Mouse (Mus musculus): ENCODE data around the gene Parva. TPM values are rescaled to one million over a fixed set of nuclear protein-coding genes. Genes with fewer than 3 reads are reported as not detected.
A peak's percentile ranks its signal among the peaks of the same experiment; 100 is the strongest.

Parva gene
- polyA plus RNA-seq, 1 experiment from 2014 or later: 24.6 TPM

DNA sequence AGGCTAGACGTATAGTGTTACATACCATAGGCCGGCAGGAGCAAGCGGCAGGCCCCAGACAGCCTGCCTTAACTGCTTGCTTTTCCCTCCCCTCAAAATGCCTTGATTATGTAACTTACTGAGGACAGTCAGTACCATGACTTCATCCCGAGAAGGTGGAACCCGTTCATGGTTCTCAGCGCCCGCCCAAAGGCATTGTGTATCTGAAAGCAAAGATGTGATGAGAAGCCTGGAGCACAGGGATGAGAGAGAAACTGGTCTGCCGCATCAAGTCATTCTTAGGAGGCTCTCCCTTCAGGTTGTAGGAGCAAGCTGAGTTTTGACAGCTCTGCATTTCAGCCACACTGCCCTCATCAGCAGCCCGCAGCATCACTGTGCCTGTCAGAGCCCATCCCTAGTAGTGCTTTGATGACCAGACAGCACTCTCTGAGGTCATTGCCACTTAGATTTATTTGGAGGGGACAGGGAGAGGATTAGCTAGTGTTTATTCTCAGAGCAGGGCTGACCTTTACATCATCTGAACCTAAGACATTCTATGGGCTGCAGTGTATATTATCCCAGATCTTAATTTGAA lies 45.5 kb downstream of the Parva start:
- Histone ChIP-seq H3K9ac (replicated peaks; ENCODE audit: low read length) (no peak overlapping the region), H3K4me3 (replicated peaks; ENCODE audit: low read depth, low read length) (no peak overlapping the region), H3K9me3 (ENCODE audit: control insufficient read depth, low read length) (no peaks in the 10 kb centered on the region), H3K36me3 (ENCODE audit: control insufficient read depth, insufficient read depth, low read length) (no peaks in the 10 kb centered on the region), H3K4me2 (ENCODE audit: low read length) (no peak overlapping the region), H3K4me1 (ENCODE audit: control insufficient read depth, insufficient read depth, low read length) (peaks cover 4% of the 10 kb centered on the region), H3K27me3 (ENCODE audit: control insufficient read depth, insufficient read depth, low read length) (no peaks in the 10 kb centered on the region), H3K27ac (replicated peaks; ENCODE audit: low read depth, low read length) (no peak overlapping the region)
- no peak for ATAC-seq (ENCODE audit: low FRiP score, low TSS enrichment)
- 60% methylated on average over 9 of the region's 9 CpGs for WGBS
- peak; percentile 26 for DNase-seq

DNA sequence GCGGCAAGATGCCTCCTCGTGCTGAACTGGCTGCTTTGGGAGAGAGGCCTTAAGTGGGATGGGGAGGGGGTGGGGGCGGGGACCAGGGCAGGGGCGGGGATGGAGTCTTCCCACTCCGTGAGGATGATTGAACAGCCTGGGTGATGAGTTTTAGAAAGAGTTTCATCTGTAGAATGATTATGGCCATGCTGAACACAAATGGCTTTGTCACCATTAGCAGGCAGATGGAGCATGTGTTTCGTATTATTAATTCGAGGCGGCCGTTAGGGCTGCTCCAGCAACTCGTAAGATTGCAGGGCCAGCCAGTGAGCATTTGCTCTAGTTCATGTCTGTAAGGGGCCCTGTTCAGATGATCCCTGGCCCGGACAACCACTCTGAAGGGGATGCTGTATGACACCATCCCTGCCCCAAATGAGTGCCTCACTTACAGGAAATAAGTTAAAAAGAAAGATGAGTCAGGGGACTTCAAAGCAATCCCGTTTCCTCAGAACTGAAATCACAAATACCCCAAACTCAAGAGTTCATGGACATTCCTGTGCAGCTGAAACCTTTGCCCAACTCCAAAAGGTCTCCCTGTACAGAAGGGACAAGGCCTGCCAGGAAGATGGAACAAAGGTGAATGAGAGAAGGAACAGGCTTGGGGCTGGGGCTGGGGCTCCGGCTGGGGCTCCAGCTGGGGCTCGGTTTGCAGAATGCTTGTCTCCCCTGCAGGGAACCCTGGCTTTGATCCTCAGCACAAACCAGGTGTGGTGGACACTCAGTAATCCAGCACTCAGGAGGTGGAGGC lies 46.5 kb downstream of the Parva start:
- Histone ChIP-seq H3K9me3 (ENCODE audit: control insufficient read depth, low read length) (no peaks in the 10 kb centered on the region), H3K4me2 (ENCODE audit: low read length) (no peak overlapping the region), H3K27ac (replicated peaks; ENCODE audit: low read depth, low read length) (no peak overlapping the region), H3K36me3 (ENCODE audit: control insufficient read depth, insufficient read depth, low read length) (no peaks in the 10 kb centered on the region), H3K27me3 (ENCODE audit: control insufficient read depth, insufficient read depth, low read length) (no peaks in the 10 kb centered on the region), H3K9ac (replicated peaks; ENCODE audit: low read length) (no peak overlapping the region), H3K4me1 (ENCODE audit: control insufficient read depth, insufficient read depth, low read length) (peaks cover 4% of the 10 kb centered on the region), H3K4me3 (replicated peaks; ENCODE audit: low read depth, low read length) (no peak overlapping the region)
- ATAC-seq (ENCODE audit: low FRiP score, low TSS enrichment) (no peak), DNase-seq (peak; percentile 62)
- WGBS: 24% methylated on average over 14 of the region's 14 CpGs

DNA sequence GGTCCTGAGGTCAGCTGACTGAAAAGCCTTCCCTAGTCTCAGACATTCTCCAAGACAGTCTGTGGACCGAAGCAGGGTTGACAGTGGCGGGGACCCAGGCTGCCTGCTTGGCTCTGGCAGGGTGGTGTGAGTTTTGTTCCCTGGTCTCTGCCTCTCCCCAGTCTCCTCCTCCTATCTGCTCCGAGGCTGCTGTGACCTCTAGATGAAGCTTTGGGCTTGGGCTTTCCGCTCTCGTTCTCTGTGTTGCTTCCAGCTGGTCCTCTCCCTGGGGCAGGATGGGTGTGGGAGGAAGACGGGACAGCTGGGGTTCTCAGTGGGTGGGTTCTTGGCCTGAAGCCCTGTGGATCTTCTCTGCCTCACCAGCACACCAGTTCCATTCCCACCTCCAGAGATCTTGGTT lies 51.8 kb downstream of the Parva start:
- no peak for ATAC-seq (ENCODE audit: low FRiP score, low TSS enrichment)
- H3K27ac ChIP-seq (replicated peaks; ENCODE audit: low read depth, low read length): no peak overlapping the region

DNA sequence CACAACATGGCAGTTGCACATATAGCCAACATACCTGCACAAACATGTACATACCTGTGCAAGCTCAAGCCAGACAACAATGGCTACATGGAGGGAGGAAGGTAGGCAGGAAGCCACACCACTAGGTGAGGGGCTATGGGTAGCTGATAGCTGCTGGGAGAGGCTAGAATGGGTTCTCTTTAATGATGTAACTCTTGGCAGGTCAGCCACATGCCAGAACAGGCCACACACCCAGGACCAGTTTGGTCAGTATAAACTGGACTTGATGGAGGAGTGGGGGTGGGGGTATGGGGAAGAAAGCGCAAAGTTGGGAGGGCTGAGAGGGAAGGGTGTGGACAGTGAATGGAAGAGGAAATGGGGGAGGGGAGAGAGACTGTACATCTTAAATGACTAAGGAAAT lies 53.7 kb downstream of the Parva start:
- Histone ChIP-seq H3K27me3 (ENCODE audit: control insufficient read depth, insufficient read depth, low read length) (no peaks in the 10 kb centered on the region), H3K9me3 (ENCODE audit: control insufficient read depth, low read length) (no peaks in the 10 kb centered on the region), H3K36me3 (ENCODE audit: control insufficient read depth, insufficient read depth, low read length) (no peaks in the 10 kb centered on the region), H3K4me2 (ENCODE audit: low read length) (no peak overlapping the region), H3K4me1 (ENCODE audit: control insufficient read depth, insufficient read depth, low read length) (peaks cover 8% of the 10 kb centered on the region; the same call in 1 of the 2 replicates), H3K27ac (replicated peaks; ENCODE audit: low read depth, low read length) (no peak overlapping the region), H3K4me3 (replicated peaks; ENCODE audit: low read depth, low read length) (no peak overlapping the region), H3K9ac (replicated peaks; ENCODE audit: low read length) (no peak overlapping the region)
- 97% methylated on average over 1 of the region's 1 CpGs for WGBS
- DNase-seq (no peak), ATAC-seq (ENCODE audit: low FRiP score, low TSS enrichment) (no peak)

More for the DNA sequence above, 51.8 kb downstream of the Parva start:
- no peaks in the 10 kb centered on the region for H3K9me3 ChIP-seq (ENCODE audit: control insufficient read depth, low read length)
- DNase-seq: no peak
- no peak overlapping the region for H3K9ac ChIP-seq (replicated peaks; ENCODE audit: low read length)
- H3K4me1 ChIP-seq (ENCODE audit: control insufficient read depth, insufficient read depth, low read length): peaks cover 8% of the 10 kb centered on the region; the same call in 1 of the 2 replicates
- no peak overlapping the region for H3K4me3 ChIP-seq (replicated peaks; ENCODE audit: low read depth, low read length)
- H3K27me3 ChIP-seq (ENCODE audit: control insufficient read depth, insufficient read depth, low read length): no peaks in the 10 kb centered on the region
- WGBS: 71% methylated on average over 6 of the region's 6 CpGs
- H3K36me3 ChIP-seq (ENCODE audit: control insufficient read depth, insufficient read depth, low read length): no peaks in the 10 kb centered on the region
- H3K4me2 ChIP-seq (ENCODE audit: low read length): no peak overlapping the region

DNA sequence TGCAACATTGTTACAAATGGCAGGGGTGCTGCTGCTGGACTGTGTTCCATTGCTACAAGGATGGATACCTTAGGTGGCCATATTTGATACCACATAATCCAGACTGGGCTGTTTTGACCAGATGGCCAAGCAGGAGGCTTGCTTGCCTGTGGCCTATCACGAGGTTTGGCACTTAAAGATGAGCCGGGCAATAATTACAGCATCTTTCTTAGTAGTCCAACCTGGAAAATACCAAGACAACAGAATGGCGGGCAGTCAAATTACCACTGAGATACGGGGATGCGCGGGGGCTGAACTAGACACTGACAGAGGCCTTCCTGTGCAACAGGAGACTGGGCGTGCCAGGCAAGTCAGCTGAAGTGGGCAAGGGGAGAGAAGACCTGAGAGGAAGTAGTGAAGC lies 55.3 kb downstream of the Parva start:
- no peaks in the 10 kb centered on the region for H3K9me3 ChIP-seq (ENCODE audit: control insufficient read depth, low read length)
- 92% methylated on average over 7 of the region's 7 CpGs for WGBS
- peaks cover 8% of the 10 kb centered on the region; the same call in 1 of the 2 replicates for H3K4me1 ChIP-seq (ENCODE audit: control insufficient read depth, insufficient read depth, low read length)
- H3K4me2 ChIP-seq (ENCODE audit: low read length): no peak overlapping the region
- no peak overlapping the region for H3K4me3 ChIP-seq (replicated peaks; ENCODE audit: low read depth, low read length)
- H3K36me3 ChIP-seq (ENCODE audit: control insufficient read depth, insufficient read depth, low read length): no peaks in the 10 kb centered on the region
- H3K27me3 ChIP-seq (ENCODE audit: control insufficient read depth, insufficient read depth, low read length): no peaks in the 10 kb centered on the region
- no peak for ATAC-seq (ENCODE audit: low FRiP score, low TSS enrichment)
- no peak overlapping the region for H3K27ac ChIP-seq (replicated peaks; ENCODE audit: low read depth, low read length)
- no peak for DNase-seq
- no peak overlapping the region for H3K9ac ChIP-seq (replicated peaks; ENCODE audit: low read length)

GRCm38 (mm10) chr7:112483382-112483781 lies 56.1 kb downstream of the Parva start:
- no peaks in the 10 kb centered on the region for H3K9me3 ChIP-seq (ENCODE audit: control insufficient read depth, low read length)
- no peaks in the 10 kb centered on the region for H3K36me3 ChIP-seq (ENCODE audit: control insufficient read depth, insufficient read depth, low read length)
- no peak overlapping the region for H3K4me2 ChIP-seq (ENCODE audit: low read length)
- H3K9ac ChIP-seq (replicated peaks; ENCODE audit: low read length): no peak overlapping the region
- no peaks in the 10 kb centered on the region for H3K27me3 ChIP-seq (ENCODE audit: control insufficient read depth, insufficient read depth, low read length)
- H3K4me3 ChIP-seq (replicated peaks; ENCODE audit: low read depth, low read length): no peak overlapping the region
- DNase-seq (peak; percentile 24), ATAC-seq (ENCODE audit: low FRiP score, low TSS enrichment) (no peak)
- WGBS: 12% methylated on average over 2 of the region's 2 CpGs
- H3K27ac ChIP-seq (replicated peaks; ENCODE audit: low read depth, low read length): 0 out of 2 replicates have a peak overlapping the region, but pooled peaks have one; percentile 20
- H3K4me1 ChIP-seq (ENCODE audit: control insufficient read depth, insufficient read depth, low read length): peaks cover 8% of the 10 kb centered on the region; the same call in 1 of the 2 replicates

DNA sequence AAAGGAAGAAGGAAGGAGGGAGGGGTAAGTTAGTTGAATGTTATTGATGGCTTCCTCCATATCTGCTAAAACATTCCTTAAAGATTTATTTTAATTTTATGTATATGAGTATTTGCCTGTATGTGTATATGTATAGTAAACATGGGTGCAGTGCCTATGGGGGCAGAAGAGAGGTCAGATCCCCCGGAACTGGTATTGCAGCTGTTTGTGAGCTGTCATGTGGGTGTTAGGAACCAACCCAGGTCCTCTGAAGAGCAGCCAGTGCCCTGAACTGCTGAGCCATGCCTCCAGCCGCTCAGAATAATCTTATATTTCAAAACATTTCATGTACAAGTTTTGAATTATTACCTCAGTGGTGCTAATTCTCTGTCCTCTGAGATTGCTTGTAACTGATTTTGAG lies 63.5 kb downstream of the Parva start:
- H3K4me1 ChIP-seq (ENCODE audit: control insufficient read depth, insufficient read depth, low read length): 0 out of 2 replicates have a peak, but pooled peaks cover 3% of the 10 kb centered on the region
- no peaks in the 10 kb centered on the region for H3K27me3 ChIP-seq (ENCODE audit: control insufficient read depth, insufficient read depth, low read length)
- 64% methylated on average over 2 of the region's 2 CpGs for WGBS
- H3K36me3 ChIP-seq (ENCODE audit: control insufficient read depth, insufficient read depth, low read length): no peaks in the 10 kb centered on the region
- H3K9me3 ChIP-seq (ENCODE audit: control insufficient read depth, low read length): no peaks in the 10 kb centered on the region
- ATAC-seq (ENCODE audit: low FRiP score, low TSS enrichment) (no peak), DNase-seq (no peak)
- H3K4me3 ChIP-seq (replicated peaks; ENCODE audit: low read depth, low read length): no peak overlapping the region
- no peak overlapping the region for H3K27ac ChIP-seq (replicated peaks; ENCODE audit: low read depth, low read length)
- H3K9ac ChIP-seq (replicated peaks; ENCODE audit: low read length): no peak overlapping the region
- no peak overlapping the region for H3K4me2 ChIP-seq (ENCODE audit: low read length)

- no peaks in the 10 kb centered on the region for H3K9me3 ChIP-seq (ENCODE audit: control insufficient read depth, low read length)
- no peak for DNase-seq
- no peaks in the 10 kb centered on the region for H3K36me3 ChIP-seq (ENCODE audit: control insufficient read depth, insufficient read depth, low read length)
- 0 out of 2 replicates have a peak, but pooled peaks cover 3% of the 10 kb centered on the region for H3K4me1 ChIP-seq (ENCODE audit: control insufficient read depth, insufficient read depth, low read length)
- no peaks in the 10 kb centered on the region for H3K27me3 ChIP-seq (ENCODE audit: control insufficient read depth, insufficient read depth, low read length)
- no peak overlapping the region for H3K4me2 ChIP-seq (ENCODE audit: low read length)
- WGBS: 45% methylated on average over 1 of the region's 1 CpGs
- H3K9ac ChIP-seq (replicated peaks; ENCODE audit: low read length): no peak overlapping the region
- no peak overlapping the region for H3K4me3 ChIP-seq (replicated peaks; ENCODE audit: low read depth, low read length)
- H3K27ac ChIP-seq (replicated peaks; ENCODE audit: low read depth, low read length): no peak overlapping the region
- no peak for ATAC-seq (ENCODE audit: low FRiP score, low TSS enrichment)
Measured at GRCm38 (mm10) chr7:112491737-112492136, 64.4 kb downstream of the Parva start.

DNA sequence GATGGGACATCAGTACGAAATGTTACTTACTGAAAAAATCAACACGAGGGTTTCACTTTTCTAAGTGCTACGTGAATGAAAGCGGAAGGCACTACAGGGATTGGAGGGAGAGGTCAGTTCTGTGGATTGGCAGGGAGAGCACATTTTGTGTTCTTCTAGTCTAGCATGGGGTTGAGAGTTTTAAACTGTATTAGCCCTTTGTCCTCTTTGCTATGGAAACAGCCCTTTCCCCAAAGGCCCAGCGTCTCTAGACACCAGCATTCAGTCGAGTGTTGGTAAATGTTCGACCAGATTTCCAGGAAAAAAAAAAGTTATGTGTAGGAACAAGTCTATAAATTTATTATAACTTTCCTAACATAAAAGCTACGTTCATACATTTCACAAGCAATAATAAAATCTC lies 68.6 kb downstream of the Parva start:
- WGBS: 59% methylated on average over 8 of the region's 8 CpGs
- ATAC-seq (ENCODE audit: low FRiP score, low TSS enrichment) (no peak), DNase-seq (no peak)
- H3K36me3 ChIP-seq (ENCODE audit: control insufficient read depth, insufficient read depth, low read length): no peaks in the 10 kb centered on the region
- 0 out of 2 replicates have a peak, but pooled peaks cover 3% of the 10 kb centered on the region for H3K4me1 ChIP-seq (ENCODE audit: control insufficient read depth, insufficient read depth, low read length)
- H3K9ac ChIP-seq (replicated peaks; ENCODE audit: low read length): no peak overlapping the region
- H3K4me2 ChIP-seq (ENCODE audit: low read length): no peak overlapping the region
- H3K27ac ChIP-seq (replicated peaks; ENCODE audit: low read depth, low read length): no peak overlapping the region
- H3K27me3 ChIP-seq (ENCODE audit: control insufficient read depth, insufficient read depth, low read length): no peaks in the 10 kb centered on the region
- H3K9me3 ChIP-seq (ENCODE audit: control insufficient read depth, low read length): no peaks in the 10 kb centered on the region
- no peak overlapping the region for H3K4me3 ChIP-seq (replicated peaks; ENCODE audit: low read depth, low read length)

All from midbrain, embryonic 14.5 days (tissue).